Mouse (Mus musculus) erythroid progenitor cell, adult 5-6 weeks (primary cell): ENCODE data around the gene Tgfbrap1. TPM values are rescaled to one million over a fixed set of nuclear protein-coding genes. Genes with fewer than 3 reads are reported as not detected.

ENCODE experiments used
- ATAC-seq: replicated peaks from 2 replicates; pipeline ENCODE4 v1.8.0; 2016; ENCODE audit warnings: moderate number of reproducible peaks, mild to moderate bottlenecking, moderate TSS enrichment, inconsistent platforms; ENCODE audit not compliant: poor library complexity, low FRiP score, severe bottlenecking
- total RNA-seq, 2 experiments: library from RNA; stranded (forward) in 1 of 2; stranded (reverse) in 1 of 2; fragments of 150-400 nt in 1 of 2; fragments of 186-747, 209-891 nt in 1 of 2; gene quantifications; 2 replicates each; pipeline versions ENCODE4 v1.2.3 to v1.2.4; 2015 to 2017; ENCODE audit warnings: low replicate concordance in 2 of 2

The Tgfbrap1 gene
- total RNA-seq, 2 experiments from 2014 or later, result 2.0 to 12.2 TPM

DNA sequence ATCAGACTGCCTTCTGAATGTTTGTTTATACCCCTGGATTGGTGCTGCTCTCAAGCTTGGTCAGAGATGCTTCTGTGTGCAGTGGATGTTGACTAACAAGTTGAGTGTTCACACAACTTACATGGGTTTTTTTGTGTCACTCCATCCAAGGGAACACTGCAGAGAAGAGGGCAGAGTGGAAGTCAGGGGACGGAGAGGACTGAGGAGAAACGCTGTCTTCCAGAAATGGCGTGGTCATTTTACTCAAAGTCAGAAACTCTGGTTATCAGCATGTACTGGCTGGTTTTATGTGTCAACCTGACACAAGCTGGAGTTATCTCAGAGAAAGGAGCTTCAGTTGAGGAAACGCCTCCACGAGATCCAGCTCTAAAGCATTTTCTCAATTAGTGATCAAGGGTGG, 22.5 kb upstream of the Tgfbrap1 start:
- no peak for ATAC-seq

DNA sequence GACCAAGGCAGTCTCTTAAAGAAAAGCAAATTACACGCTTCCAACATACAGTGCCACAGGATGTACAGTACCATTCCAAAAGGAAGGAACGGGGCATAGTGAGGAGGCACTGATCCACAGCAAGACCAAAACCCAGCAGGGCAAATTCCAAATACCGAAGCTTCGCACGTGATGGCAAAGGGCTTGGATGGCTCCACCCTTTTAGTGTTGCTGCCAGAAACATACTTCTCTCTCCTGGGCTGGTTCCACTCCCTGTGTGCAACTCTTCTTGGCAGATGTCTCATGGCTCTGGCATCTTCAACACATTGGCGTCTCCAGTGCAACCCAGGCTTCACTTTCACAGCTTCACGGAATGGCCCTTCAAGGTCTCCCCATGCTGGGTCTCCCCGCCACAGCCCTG, 19.0 kb upstream of the Tgfbrap1 start:
- no peak for ATAC-seq

DNA sequence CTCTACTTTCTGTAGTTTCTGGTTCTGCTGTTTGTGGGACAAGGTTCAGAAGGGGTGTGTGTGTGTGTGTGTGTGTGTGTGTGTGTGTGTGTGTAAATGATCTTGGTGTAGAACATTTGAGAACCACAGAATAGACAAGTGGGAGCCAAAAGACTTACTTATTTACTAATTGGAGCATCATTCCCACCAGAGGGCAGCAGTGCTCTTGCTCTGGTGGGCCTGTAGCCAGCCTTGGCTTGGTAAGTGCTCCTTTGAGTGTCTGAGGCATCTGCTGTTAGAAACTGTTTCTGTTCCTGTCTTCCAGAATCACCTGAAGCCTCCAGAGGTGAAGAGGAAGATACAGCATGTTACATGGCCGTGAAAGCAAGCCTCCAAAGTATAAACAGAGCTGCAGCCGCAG, 14.4 kb upstream of the Tgfbrap1 start:
- ATAC-seq, result no peak

DNA sequence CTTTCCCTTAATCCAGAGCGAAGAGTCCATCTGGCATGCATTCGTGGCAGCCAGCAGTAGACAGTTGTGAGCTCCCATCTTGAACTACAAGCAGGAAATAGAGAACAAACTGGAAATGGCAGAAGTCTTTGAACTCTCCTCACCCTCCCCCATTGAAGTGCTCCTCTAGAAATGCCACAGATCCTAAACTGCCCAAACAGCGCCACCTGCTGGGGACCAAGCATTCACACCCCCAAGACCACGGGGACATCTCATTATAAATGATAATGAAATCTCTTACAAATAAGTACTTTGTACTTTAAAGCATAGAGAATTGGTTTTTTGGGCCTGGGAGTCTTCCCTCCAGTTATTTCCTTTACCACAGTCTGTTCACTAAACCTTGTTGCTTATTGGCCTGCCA, 12.1 kb upstream of the Tgfbrap1 start:
- 0 out of 2 replicates have a peak, but pooled peaks have one; percentile 63 for ATAC-seq

DNA sequence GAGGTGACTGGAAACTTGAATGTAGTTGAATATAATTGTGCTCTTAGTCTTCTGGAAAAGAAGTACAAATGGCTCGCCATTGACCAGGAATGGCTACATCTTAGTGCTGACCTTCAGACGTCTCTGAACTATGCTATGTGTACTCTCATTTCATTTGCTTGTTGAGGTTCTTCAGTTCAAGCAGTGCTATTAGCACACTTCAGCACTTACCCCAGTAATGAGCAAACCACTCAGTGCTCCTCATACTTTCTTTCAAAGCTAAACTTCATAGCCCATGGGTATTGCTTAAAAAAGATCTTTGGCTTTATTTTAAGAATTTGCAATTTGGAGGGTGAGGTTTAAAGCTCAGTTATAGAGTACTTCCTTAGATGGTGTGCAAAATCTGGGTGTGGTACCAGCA, 10.3 kb upstream of the Tgfbrap1 start:
- ATAC-seq, result no peak

DNA sequence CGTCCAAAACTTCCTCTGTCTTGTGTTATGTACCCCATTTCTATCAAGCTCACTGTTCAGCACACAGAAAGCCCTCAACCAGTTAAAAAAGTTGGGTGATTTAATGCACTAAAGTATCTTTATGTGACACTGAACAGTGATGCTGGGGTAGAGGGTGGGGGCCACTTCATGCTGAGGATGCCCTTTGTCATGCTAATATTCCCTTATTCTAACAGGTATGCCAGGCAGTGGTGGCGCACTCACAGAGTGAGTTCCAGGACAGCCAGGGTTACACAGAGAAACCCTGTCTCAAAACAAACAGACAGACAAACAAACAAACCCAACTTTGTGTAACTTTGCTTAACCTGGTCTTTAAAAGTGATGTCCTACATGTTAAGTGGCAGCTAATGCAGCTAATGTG, 4.2 kb downstream of the Tgfbrap1 start:
- no peak for ATAC-seq

DNA sequence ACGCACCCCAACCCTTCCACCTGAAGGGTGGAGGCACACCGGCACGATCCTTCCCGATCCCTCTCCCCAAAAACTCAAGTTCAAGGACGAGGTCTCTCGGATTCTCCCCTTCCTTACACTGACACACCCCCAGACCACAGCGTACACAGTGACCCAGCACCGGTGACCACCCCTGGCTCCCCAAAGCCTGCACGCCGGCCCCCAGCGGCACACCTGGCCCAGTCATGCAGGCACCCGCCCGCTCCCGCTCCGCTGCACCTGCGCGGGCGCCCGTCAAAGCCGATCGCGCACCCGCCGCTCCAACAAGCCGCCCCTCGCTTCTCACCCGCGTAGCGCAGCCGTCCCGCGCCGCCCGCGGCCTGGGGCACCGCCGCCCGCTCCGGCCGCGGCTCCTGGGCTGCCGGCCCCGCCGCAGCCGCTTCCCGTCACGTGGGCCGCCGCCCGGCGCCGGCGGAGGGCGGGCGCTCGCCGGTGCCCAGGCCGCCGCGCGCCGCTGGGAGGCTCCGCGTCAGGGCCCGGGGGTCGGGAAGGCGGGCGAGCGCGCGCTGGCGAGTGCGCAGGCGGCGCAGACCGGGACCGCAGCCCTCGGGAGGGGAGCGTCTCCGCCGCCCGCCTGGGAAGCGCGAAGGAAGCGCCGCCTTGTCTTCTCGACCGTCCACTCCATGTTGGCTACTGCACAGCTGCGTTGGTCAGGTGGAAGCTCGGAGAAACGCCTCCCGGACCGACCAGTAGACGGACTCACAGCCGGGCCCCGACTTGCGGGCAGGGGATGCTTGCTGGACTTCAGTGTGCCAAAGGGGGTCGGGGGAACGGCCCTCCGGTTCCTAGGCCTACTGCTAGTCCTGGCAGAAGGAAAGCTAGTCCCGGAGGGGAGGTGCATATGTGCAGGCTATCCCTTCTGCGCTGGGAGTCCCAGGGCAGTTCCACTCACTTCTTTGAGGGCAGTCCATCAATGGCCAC, 6.1 kb downstream of the Tgfbrap1 start:
- ATAC-seq, result peak; percentile 72

DNA sequence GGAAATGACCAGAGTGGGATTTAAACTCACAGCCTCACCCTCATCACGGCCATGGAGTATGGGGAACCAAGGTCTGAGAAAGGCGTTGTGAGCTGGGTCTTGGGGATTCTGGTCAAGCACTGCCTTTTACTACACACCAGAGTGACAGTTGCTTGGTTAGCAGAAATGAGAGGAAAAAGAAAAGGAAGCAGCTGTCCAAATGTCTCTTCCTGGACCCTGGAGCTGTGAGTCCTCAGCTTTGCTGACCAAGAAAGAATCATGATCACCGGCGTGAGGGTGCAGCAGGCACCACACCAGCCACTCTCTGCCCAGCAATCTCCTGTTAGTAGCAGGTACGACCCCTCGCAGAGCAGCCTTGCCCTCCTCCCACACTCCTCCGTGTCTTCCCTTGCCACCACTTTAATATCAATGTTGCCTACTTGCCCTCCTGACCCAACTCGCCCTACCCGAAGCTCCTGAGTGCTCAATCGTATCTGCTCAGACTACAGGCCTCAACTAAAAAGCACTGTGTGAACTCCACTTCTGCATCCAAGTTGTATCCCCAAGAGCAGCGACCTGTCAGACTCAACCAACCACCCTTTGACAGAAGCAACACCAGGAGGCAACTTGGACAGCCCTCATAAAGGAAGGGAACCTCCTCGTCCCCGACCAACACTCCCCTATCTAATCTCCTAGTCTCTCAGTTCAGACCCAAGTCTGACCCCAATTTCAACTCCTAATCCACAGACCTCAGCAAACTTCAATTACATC, 7.0 kb downstream of the Tgfbrap1 start:
- peak; percentile 20; the same call in 1 of the 2 replicates for ATAC-seq

DNA sequence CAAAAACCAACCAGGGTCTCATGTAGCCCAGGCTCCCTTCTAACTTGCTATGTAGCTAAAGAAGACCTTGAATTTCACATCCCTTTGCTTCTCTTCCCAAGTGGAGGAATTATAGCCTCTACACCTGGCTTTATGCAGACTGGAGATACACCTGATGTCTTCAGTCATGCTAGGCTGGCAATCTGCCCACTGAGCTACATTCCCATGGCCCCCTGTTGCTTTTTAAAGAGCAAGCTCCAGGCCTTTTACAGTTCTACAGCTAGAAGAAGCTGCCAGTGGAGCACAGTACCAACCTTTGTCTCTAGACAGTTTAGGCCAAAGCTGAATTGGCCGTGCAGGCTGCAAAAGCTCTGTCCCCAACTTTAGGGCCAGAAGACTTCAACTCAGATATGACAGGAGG, 8.0 kb downstream of the Tgfbrap1 start:
- no peak for ATAC-seq

DNA sequence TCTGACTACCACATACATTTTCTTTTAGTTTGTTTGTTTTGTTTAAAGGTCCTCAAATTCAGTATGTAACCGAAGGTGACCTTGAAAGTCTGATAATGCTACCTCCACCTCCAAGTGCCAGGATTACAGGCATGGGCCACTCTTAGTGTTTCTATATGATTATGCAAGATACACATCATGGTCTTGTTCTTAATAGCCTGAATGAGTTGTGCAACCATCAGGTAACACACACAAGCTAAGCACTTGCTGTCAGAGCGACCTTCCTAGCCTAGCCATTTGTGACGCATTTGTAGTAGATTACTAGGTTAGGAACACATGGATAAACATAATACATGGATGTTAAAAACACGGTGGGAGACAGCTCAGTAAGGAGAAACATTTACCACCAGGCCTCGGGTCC, 15.5 kb downstream of the Tgfbrap1 start:
- no peak for ATAC-seq

DNA sequence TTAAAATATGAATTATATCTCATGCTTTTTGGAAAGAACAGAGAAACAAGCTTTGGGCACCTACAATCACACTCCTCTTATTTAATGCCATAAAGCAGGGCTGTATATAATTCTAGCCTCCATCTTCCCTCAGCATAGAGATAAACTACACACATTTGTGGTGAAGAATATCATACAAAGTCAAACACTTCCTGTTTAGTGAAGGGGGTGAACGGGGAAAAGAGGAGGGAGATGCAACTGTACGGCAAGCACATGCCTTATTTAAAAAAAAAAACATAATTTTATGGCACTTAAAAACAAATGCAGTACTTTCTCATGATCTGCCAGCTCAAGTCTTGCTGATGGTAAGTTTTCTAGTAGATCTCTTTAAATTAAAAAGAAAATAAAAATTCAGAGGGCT, 20.3 kb downstream of the Tgfbrap1 start:
- no peak for ATAC-seq

DNA sequence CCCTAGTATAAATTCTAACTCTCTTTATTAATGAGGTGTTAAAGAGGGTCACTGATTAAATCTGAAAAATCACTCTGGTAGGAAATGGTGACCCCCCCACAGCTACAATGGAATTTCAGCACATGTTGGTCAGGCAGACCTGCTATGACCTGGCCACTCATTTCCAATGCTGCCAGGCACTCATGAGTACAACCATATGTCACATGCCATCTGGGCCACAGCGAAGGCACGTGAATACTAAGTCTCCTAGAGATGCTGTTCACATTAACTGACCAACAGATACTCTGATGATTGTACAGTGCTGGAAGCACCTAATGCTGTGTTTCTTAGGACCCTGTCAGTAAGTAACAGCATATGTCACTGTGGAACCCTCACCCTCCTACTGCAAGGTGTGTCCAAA, 23.6 kb downstream of the Tgfbrap1 start:
- ATAC-seq, result no peak

DNA sequence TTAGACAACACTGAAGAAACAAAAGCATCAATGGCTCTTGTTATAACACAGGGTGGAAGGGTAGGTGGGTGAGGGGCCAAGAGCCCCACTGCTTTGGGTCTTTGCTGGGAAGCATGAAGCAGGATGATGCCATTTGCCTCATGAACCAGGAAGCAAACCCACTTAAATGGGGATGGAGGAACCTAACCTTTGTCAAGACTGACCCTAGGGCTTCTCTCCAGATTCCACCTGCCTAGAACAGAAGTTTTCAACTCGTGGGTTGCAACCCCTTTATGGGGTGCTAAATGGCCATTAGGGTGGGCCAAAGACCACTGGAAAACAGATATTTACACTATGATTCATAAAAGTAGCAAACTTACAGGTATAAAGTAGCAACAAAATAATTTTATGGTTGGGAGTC, 25.9 kb downstream of the Tgfbrap1 start:
- ATAC-seq, result no peak

DNA sequence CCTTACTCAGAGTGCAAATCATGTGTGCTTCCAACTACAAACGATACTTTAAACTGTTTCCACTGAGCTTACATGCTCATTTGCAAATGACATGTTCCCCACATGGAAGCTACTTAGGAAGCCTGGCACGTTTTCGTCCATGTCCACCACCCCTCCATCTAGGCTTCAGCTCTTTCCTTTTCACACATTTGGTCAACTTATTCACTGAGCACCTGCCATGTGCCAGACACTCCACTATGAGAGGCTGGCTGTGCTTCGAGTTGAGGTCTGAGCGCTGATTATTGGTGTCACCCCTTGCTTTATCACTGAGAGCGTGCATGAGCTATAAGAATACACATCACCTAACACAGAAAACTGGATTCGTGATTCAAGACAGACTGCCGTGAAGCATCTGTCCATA, 26.4 kb downstream of the Tgfbrap1 start:
- ATAC-seq, result no peak

DNA sequence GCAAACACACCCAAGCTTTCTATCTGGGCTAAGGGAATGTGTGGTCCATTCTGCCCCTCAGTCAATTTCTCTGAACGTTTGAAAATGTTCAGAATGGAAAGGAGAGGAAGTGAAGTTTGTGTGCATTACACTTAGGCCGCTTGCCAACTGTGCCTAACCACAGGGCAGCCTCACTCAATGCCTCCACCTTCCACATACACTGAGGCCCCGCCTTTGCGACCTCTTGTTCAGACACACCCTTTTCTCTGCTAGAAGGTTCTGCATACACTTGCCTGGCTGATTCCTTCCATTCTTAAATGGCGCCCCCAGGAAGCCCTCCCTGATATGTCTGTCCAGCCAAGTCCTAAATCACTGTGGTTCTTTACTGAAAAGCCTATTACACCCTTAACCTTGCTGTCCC, 27.7 kb downstream of the Tgfbrap1 start:
- 0 out of 2 replicates have a peak, but pooled peaks have one; percentile 59 for ATAC-seq

DNA sequence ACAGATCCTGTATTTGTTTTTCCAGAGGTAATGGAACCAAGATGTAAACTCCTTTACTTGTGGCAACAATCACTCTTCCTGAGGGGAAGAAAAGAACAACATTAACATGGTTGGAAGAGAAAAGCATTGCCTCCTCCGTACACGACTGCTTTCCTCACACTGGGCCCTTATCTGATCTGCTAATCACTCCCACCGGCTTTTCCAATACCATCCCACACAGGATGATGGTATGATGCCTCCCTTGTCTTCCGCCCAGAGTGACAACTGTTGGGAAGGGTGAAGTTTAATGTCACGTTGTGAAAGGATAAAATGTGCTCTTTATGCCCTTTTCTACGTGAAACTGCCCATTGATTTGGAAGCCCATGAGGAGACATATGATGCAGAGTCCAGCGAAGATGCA, 30.9 kb downstream of the Tgfbrap1 start:
- no peak for ATAC-seq

DNA sequence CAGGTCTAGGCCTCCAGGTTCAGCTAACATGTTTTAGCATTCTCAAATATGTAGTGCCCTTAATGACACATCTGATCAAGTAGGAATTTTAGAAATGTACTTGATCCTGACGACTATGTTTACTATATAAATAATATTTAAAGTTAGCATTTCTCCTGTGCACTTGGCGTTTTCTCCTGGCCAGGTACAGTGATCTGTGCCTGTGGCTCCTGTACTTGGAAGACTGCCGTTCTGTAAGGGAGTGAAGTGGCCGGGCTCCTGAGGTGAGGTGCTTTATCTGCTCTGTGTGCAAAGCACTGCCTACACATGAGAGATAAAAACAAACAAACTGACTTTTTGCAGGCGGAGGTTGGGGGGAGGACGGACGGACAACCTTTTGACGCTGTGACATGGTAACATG, 31.9 kb downstream of the Tgfbrap1 start:
- ATAC-seq, result no peak

DNA sequence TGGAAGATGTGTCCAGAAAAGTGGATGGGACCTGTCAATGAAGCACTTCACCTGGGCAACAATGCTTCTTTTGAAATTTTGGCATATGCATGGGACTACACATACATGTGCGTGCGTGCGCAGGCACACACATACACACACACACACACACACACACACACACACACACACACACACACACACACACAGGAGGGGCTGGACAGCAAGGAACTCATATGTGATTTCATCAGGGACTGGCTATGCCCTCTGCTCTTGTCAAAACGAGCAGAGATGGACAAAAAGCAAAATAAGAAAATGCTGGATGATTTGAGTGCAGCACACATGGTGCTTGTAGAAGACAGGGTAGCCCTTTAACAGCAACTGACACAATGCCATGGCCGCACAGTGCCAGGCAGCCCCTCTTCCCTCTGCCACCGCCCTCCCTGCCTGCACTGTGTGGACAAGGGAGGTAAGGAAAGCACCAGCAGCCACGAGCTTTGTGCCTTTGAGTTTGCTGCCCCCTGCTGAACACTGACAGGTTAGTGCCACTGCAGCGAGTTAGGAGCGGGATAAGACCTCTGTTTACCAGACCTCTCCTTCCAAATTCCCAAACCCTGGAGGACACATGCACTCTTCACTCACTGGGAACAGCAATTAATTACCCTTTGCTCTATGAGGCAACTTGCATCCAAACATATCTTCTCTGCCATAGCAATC, 32.7 kb downstream of the Tgfbrap1 start:
- ATAC-seq, result 0 out of 2 replicates have a peak, but pooled peaks have one; percentile 54

DNA sequence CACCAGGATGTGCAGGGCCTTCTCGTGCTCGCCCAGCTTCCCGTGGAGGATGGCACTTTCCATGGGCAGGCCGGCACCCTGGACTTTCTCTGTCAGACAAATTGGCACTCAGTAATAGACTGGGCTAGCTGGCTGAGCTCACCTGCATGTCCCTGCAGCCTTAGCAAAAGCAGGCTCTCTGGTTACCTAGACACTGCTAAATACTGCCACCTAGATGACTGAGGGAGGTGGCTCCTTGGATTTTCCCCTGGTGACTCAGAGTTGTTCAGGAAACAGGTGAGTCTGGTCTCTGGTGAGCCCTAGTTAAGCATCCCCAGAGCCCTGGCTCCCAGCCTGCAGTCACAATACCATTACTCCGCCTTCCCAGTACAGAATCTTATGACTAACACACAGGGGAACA, 46.5 kb downstream of the Tgfbrap1 start:
- ATAC-seq, result no peak

DNA sequence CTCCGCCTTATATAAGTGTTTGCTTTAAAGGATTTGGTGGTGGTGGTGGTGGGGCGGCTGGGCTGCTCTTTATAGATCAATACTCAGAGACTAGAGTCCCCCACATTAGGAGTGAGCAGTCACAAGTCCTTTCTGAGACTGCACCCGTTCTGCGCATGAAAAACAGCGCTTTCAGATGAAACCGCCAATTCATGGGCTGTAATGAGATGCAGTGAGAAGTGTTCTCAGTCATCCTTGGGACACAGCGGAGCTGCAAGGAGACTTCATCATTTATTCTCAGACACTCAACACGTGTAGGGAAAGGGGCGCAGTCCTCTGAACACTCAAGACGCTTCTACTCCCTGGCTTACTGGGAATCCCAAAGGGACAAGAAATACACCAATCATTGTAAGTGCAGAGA, 50.6 kb downstream of the Tgfbrap1 start:
- ATAC-seq, result no peak
